Mouse (Mus musculus): ENCODE measurements at regions not wholly inside any gene's neighbourhood (a gene's known extent, or its start where the extent isn't known, plus 50 kb on each side); places are given as distances from the start of the nearest gene placed in this dataset.

DNA sequence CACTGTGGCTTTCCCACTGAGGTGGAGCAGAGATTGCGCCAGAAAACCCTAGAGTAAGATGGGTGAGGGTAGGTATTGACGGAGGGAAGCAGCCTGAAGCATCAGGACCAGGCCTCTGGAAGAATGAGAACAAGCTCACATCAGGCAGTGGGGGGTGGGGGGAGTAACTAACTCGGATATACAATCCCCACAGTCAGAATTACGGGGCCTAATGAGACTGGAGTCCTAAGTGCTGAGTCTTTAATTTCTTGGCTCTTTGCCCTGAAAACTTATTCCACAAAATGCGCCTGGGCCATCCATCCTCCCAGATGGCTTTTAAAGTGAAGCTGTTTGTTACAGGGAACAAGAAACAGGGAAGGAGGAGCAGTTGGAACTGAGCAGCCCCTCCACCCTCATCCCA, 341.2 kb downstream of the Ptpru start:
- Histone ChIP-seq H3K27ac (ENCODE audit: insufficient read depth, low read length) (no peak overlapping the region), H3K4me1 (ENCODE audit: control insufficient read depth, insufficient read depth, low read length) (peaks cover 3% of the 10 kb centered on the region), H3K4me3 (ENCODE audit: insufficient read depth, low read length) (no peak overlapping the region)
- no peak for TF ChIP-seq CTCF (IDR thresholded peaks at IDR 0.05; ENCODE audit: borderline replicate concordance, insufficient read depth, low read length)
- no peak for TF ChIP-seq POLR2A (IDR thresholded peaks at IDR 0.05; ENCODE audit: low read depth, low read length)

DNA sequence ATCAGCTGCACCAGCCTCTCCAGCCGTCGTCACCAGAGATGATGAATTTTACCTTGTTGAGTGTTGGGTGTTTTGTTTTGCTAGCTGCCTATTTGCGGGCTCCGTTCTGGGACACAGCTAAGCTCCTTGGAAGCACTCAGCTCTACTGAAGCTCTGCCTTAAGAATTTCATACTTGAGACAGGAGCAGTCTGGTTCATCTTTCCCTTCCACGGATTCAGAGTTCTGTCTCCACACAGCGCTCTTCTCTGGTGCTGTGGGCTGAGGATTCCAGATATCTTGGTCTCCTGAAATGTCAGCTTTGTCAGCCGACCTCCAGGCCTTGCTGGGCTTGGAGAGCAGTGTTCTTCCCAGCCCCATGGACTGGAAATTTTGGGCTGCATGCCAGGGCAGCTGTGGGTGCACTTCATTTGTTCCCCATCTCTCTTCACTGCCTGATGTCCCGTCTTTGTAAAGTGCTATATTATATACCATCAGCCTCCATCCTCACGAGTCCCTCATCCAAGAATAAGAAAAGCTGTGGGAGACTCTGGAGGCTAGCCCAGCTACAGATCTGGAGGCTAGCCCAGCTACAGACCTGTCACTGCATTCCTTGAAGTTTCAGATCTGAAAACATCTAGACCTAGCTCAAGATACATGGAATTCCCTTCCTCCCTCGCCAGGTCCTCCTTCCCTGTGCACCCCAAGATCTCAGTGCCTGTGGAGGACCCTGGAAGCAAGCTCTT, 337.0 kb downstream of the Ptpru start:
- Histone ChIP-seq H3K4me3 (ENCODE audit: insufficient read depth, low read length) (no peak overlapping the region), H3K4me1 (ENCODE audit: control insufficient read depth, insufficient read depth, low read length) (peaks cover 3% of the 10 kb centered on the region), H3K27ac (ENCODE audit: insufficient read depth, low read length) (no peak overlapping the region)
- no peak for TF ChIP-seq CTCF (IDR thresholded peaks at IDR 0.05; ENCODE audit: borderline replicate concordance, insufficient read depth, low read length)
- TF ChIP-seq POLR2A (IDR thresholded peaks at IDR 0.05; ENCODE audit: low read depth, low read length), result no peak

DNA sequence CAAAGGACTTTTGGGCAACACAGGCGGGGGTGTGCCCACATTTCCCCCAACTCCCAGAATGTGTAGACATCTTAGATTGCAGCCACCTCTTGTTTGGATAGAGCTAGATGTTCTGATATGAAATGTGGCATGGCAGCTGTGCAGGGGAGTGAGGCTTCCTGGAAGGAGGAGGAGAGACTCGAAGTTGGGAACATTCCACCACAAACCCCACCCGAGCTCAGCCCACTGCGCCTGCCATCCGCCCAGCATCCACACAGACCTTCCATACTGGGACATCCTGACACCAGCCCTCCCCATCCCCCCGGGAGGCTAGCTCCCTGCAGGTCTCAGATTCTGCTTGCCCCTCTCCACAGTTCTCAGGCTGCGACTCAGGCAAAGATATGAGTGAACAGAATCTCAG, 329.9 kb downstream of the Ptpru start:
- H3K27ac ChIP-seq (ENCODE audit: insufficient read depth, low read length), result no peak overlapping the region
- TF ChIP-seq POLR2A (IDR thresholded peaks at IDR 0.05; ENCODE audit: low read depth, low read length), result no peak
- TF ChIP-seq CTCF (IDR thresholded peaks at IDR 0.05; ENCODE audit: borderline replicate concordance, insufficient read depth, low read length), result no peak
- no peaks in the 10 kb centered on the region for H3K4me1 ChIP-seq (ENCODE audit: control insufficient read depth, insufficient read depth, low read length)
- no peak overlapping the region for H3K4me3 ChIP-seq (ENCODE audit: insufficient read depth, low read length)

DNA sequence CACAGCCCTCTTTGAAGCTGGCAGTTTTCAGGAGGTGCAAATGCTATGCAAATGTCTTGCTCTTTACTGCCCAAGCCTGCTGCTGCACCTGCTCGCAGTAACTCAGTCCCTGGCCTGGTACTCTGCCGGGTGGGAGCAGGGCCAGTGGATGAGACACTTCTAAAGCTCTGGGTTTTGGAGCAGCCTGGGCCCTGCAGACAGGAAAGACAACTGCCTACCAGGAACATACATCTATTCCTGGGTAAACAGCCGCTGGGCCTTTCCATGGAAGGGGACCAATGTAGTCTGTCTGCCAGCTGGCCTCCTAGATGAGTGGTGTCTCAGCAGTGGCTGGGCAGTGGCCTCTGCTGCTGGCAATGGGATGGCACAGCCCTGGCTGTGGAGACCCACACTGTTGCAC, 326.5 kb downstream of the Ptpru start:
- TF ChIP-seq POLR2A (IDR thresholded peaks at IDR 0.05; ENCODE audit: low read depth, low read length) (no peak), CTCF (IDR thresholded peaks at IDR 0.05; ENCODE audit: borderline replicate concordance, insufficient read depth, low read length) (no peak)
- H3K4me3 ChIP-seq (ENCODE audit: insufficient read depth, low read length), result no peak overlapping the region
- no peak overlapping the region for H3K27ac ChIP-seq (ENCODE audit: insufficient read depth, low read length)
- no peaks in the 10 kb centered on the region for H3K4me1 ChIP-seq (ENCODE audit: control insufficient read depth, insufficient read depth, low read length)

DNA sequence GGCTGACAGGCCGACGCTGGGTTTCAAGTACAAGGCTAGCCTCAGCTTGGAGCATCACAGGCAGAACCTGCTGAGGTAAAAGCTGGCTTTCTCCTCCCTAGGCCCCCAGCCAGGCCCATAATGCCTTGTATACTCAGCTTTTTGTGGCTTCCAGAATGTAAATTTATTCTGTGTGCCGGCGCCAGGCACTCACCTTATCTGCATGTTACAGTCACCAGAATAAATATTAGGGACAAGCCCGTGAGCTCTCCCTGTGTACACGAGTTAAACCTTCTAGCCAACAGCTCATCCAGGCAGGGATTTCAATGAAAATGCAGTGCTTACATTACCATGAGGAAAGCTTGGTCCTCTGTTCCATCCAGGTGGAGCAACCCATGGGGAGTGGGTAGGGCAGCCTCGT, 325.3 kb downstream of the Ptpru start:
- no peak overlapping the region for H3K4me3 ChIP-seq (ENCODE audit: insufficient read depth, low read length)
- TF ChIP-seq POLR2A (IDR thresholded peaks at IDR 0.05; ENCODE audit: low read depth, low read length) (no peak), CTCF (IDR thresholded peaks at IDR 0.05; ENCODE audit: borderline replicate concordance, insufficient read depth, low read length) (no peak)
- no peaks in the 10 kb centered on the region for H3K4me1 ChIP-seq (ENCODE audit: control insufficient read depth, insufficient read depth, low read length)
- no peak overlapping the region for H3K27ac ChIP-seq (ENCODE audit: insufficient read depth, low read length)

DNA sequence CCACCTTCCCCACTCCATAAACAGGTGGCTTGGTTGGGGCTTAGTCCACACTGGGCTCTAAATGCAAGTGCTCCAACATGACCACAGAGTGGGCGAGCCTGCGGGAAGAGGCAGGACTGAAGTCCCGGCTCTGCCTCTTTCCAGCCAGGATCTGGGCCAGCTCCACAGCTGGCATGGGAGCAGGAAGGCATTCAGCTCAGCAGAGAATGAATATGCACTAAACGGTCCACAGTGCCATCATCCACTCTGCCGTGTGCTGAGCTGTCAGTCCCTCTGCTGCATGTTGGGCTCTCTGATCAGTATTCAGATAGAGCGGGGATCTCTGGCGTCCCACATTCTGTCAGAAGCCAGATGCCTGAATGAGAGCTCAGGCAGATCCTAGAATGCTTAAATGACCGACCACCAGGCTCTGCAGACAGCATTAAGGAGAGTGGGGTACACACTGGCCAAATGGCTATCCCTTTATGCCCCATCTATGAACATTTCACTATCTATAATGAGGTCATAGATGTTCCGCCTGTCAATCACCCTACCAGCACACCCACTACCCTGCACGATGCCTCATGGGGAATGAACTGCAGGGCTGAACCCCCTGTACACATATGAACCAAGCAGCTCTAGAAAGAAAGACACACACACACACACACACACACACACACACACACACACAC, 317.3 kb downstream of the Ptpru start:
- Histone ChIP-seq H3K4me3 (ENCODE audit: insufficient read depth, low read length) (no peak overlapping the region), H3K27ac (ENCODE audit: insufficient read depth, low read length) (no peak overlapping the region), H3K4me1 (ENCODE audit: control insufficient read depth, insufficient read depth, low read length) (no peaks in the 10 kb centered on the region)
- no peak for TF ChIP-seq CTCF (IDR thresholded peaks at IDR 0.05; ENCODE audit: borderline replicate concordance, insufficient read depth, low read length)
- no peak for TF ChIP-seq POLR2A (IDR thresholded peaks at IDR 0.05; ENCODE audit: low read depth, low read length)

DNA sequence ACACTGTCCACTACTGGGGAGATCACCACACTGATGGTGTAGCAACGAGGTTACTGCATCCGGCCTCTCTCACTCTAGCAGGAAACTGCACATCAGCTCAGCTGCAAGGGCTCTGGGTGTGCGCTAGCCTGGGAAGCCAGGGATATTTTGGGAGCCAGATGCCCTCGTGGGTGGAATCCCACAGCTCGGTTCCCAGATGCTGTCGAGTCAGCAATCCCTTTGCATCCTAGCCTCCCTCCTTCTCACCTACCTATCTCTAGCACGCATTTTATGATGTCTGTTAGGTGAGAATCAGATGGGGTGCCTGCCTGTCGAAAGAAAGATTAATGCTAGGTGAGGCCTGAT, 316.8 kb downstream of the Ptpru start:
- Histone ChIP-seq H3K4me1 (ENCODE audit: control insufficient read depth, insufficient read depth, low read length) (no peaks in the 10 kb centered on the region), H3K27ac (ENCODE audit: insufficient read depth, low read length) (no peak overlapping the region), H3K4me3 (ENCODE audit: insufficient read depth, low read length) (no peak overlapping the region)
- TF ChIP-seq POLR2A (IDR thresholded peaks at IDR 0.05; ENCODE audit: low read depth, low read length), result no peak
- no peak for TF ChIP-seq CTCF (IDR thresholded peaks at IDR 0.05; ENCODE audit: borderline replicate concordance, insufficient read depth, low read length)

DNA sequence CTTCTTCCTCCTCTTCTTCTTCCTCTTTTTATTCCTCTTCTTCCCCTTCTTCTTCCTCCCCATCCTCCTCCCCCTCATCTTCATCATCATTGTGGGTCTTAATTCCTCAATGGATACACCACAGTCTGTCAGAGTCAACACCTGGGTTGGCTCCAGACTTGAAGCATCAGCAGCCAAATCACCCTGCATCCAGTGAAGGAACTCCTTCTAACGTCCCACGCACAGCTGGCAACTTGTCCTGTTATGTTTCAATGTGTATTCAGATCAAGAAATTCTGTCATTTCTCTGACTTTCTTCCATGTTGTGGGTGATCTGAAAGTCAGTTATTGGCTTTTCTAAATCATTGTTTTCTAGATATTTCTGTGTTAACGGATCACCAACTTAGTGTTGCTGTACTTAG, 312.9 kb downstream of the Ptpru start:
- no peaks in the 10 kb centered on the region for H3K4me1 ChIP-seq (ENCODE audit: control insufficient read depth, insufficient read depth, low read length)
- TF ChIP-seq CTCF (IDR thresholded peaks at IDR 0.05; ENCODE audit: borderline replicate concordance, insufficient read depth, low read length), result no peak
- no peak for TF ChIP-seq POLR2A (IDR thresholded peaks at IDR 0.05; ENCODE audit: low read depth, low read length)
- H3K27ac ChIP-seq (ENCODE audit: insufficient read depth, low read length), result no peak overlapping the region
- no peak overlapping the region for H3K4me3 ChIP-seq (ENCODE audit: insufficient read depth, low read length)

DNA sequence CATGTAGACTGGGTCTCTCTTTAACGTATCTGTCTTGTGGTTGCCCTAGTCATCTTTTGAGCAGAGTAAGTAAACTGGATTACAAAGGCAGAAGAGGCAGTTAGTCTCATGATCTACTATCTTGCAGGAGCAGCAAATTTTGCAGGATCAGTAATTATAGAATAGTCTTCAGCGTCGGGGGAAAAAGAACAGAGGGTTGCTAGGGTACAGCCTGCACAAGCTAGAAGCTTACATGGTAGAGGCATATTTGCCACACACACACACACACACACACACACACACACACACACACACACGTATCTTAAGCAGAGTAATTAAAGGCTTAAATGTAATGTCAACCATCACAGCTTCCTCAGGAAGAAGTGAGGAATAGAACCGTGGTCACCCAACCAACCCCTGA, 307.6 kb downstream of the Ptpru start:
- H3K4me1 ChIP-seq (ENCODE audit: control insufficient read depth, insufficient read depth, low read length), result no peaks in the 10 kb centered on the region
- no peak for TF ChIP-seq CTCF (IDR thresholded peaks at IDR 0.05; ENCODE audit: borderline replicate concordance, insufficient read depth, low read length)
- no peak for TF ChIP-seq POLR2A (IDR thresholded peaks at IDR 0.05; ENCODE audit: low read depth, low read length)

DNA sequence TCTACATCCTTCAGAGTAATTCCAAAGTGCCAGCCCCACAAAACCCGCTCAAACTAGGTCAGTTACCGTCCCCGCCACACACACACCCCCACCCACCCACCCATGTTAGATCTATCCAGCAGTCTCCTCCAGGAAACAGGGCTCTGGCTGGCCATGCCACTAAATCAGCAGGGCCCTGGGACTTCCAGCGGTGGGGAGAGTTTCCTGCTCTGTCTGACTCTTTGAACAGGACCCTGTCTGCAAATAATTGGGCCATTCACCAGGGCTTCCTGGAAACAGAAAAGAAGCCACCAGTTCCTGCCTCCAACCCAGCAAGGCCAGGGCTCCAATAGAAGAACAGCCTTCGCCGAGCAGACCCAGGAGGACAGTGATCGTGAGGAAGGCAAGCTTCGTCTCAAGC, 307.1 kb downstream of the Ptpru start:
- no peak overlapping the region for H3K4me3 ChIP-seq (ENCODE audit: insufficient read depth, low read length)
- no peak overlapping the region for H3K27ac ChIP-seq (ENCODE audit: insufficient read depth, low read length)
- TF ChIP-seq CTCF (IDR thresholded peaks at IDR 0.05; ENCODE audit: borderline replicate concordance, insufficient read depth, low read length), result no peak
- H3K4me1 ChIP-seq (ENCODE audit: control insufficient read depth, insufficient read depth, low read length), result no peaks in the 10 kb centered on the region

More for the DNA sequence above, 307.6 kb downstream of the Ptpru start:
- H3K4me3 ChIP-seq (ENCODE audit: insufficient read depth, low read length), result no peak overlapping the region
- H3K27ac ChIP-seq (ENCODE audit: insufficient read depth, low read length), result no peak overlapping the region

Data from embryonic fibroblast, embryonic 13.5 days (primary cell).